In genomic region chr9:65829410-65829809, GRCm38 (mm10) we compare ENCODE assay signal across 9 mouse cellular contexts. TPM values are rescaled to one million over a fixed set of nuclear protein-coding genes. Genes with fewer than 3 reads are reported as not detected.
DNase-seq lines count a peak whose midpoint lies in the region; ATAC-seq lines count a peak whose summit lies in the region.
"Had no signal": no experiment of that assay in that cellular context is flagged by ENCODE, and none has a peak within 500 bp of the region (broad histone marks: within the 10 kb centered on the region; RNA-seq: fewer than 3 reads in every experiment).

No protein-coding gene starts in this region.

- H3K9ac ChIP-seq in heart, embryonic 12.5 days = no peak overlapping the region
- H3K9ac ChIP-seq: hindbrain, embryonic 15.5 days had no signal

- ATAC-seq in heart, embryonic 12.5 days (ENCODE audit: insufficient number of reproducible peaks, low FRiP score) = no peak
- peak; percentile 48; the same call in 1 of the 2 replicates for ATAC-seq in megakaryocyte-erythroid progenitor cell, adult 5-6 weeks (replicated peaks; ENCODE audit: low FRiP score, low TSS enrichment, poor library complexity, severe bottlenecking)

- peaks cover 30% of the 10 kb centered on the region for H3K4me1 ChIP-seq in heart, embryonic 12.5 days (replicated peaks)

- WGBS in heart, embryonic 12.5 days = 85% methylated on average over 2 of the region's 2 CpGs

- H3K36me3 ChIP-seq in heart, embryonic 12.5 days = 0 out of 2 replicates have a peak, but pooled peaks cover 5% of the 10 kb centered on the region
- H3K36me3 ChIP-seq: hindbrain, embryonic 15.5 days had no signal

- H3K27ac ChIP-seq in heart, embryonic 12.5 days (ENCODE audit: poor library complexity, severe bottlenecking) = no peak overlapping the region
- H3K27ac ChIP-seq: hindbrain, embryonic 15.5 days had no signal

- no peak overlapping the region for H3K4me2 ChIP-seq in heart, embryonic 12.5 days
- H3K4me2 ChIP-seq: hindbrain, embryonic 15.5 days had no signal

- no peak overlapping the region for H3K4me3 ChIP-seq in heart, embryonic 12.5 days
- H3K4me3 ChIP-seq: hindbrain, embryonic 15.5 days had no signal

- DNase-seq in heart, adult 11 months = peak; percentile 91
- peak; percentile 89 for DNase-seq in 416B (ENCODE audit: low read depth)
- DNase-seq in brain, adult 2 months (ENCODE audit: low read depth, low spot score) = peak; percentile 67
- peak; percentile 10 for DNase-seq in hindlimb bud, embryonic 11.5 days (ENCODE audit: extremely low spot score, low read depth, low spot score)
- DNase-seq in right cerebral cortex, postnatal 14 days = no peak
- DNase-seq in right cerebral cortex, postnatal 25 days = no peak

- no peaks in the 10 kb centered on the region for H3K27me3 ChIP-seq in heart, embryonic 12.5 days (replicated peaks)
- H3K27me3 ChIP-seq: hindbrain, embryonic 15.5 days had no signal

- no peaks in the 10 kb centered on the region for H3K9me3 ChIP-seq in heart, embryonic 12.5 days (replicated peaks)
- H3K9me3 ChIP-seq: hindbrain, embryonic 15.5 days had no signal

RNA-seq across cellular contexts. Expression of gene Zfp609, which starts 2.0 kb away (rescaled TPM):
- 7.1 and 7.6 TPM in 2 replicates for polyA plus RNA-seq in heart, embryonic 12.5 days (2016; fragmentation: Nextera tagmentation; extraction: Ambion mirVana)
- 25.5 and 31.8 TPM in 2 replicates for total RNA-seq in megakaryocyte-erythroid progenitor cell, adult 5-6 weeks (2014; fragmentation: Nextera tagmentation)
- 3.6 and 13.8 TPM in 2 replicates for total RNA-seq in megakaryocyte-erythroid progenitor cell, adult 5-6 weeks (2017)

Comparison
In these comparisons a context has a peak if more than half of its experiments do, and no peak if none do; other contexts are left out.
1. DNase-seq: peak in heart, adult 11 months (single experiment), 416B (single experiment), brain, adult 2 months (single experiment) and hindlimb bud, embryonic 11.5 days (single experiment); none in right cerebral cortex, postnatal 14 days (single experiment) and right cerebral cortex, postnatal 25 days (single experiment).